Mouse (Mus musculus) brain, embryonic 14.5 days (tissue): ENCODE data around the gene Tex38.

Source experiments
- CTCF ChIP-seq: fragments of 200-500 bp; IDR thresholded peaks from 2 replicates; pipeline ENCODE4 v1.5.1; 2012; ENCODE audit warnings: inconsistent platforms, mild to moderate bottlenecking, moderate library complexity, borderline replicate concordance; ENCODE audit not compliant: insufficient read depth, insufficient read length; ENCODE audit errors: extremely low read depth
- POLR2A ChIP-seq: fragments of 200-500 bp; IDR thresholded peaks from 2 replicates; pipeline ENCODE4 v1.6.1; 2012; ENCODE audit warnings: mild to moderate bottlenecking, inconsistent platforms, borderline replicate concordance; ENCODE audit not compliant: poor library complexity, insufficient read depth, insufficient read length, severe bottlenecking; ENCODE audit errors: extremely low read depth

- TF ChIP-seq CTCF (no peak), POLR2A (no peak)
Measured at GRCm38 (mm10) chr4:115764581-115764980, 16.2 kb downstream of the Tex38 start.
